Mouse (Mus musculus): ENCODE data around the gene Ifnb1. TPM values are rescaled to one million over a fixed set of nuclear protein-coding genes. Genes with fewer than 3 reads are reported as not detected.

The Ifnb1 gene
- total and polyA plus RNA-seq, 3 experiments = not detected

DNA sequence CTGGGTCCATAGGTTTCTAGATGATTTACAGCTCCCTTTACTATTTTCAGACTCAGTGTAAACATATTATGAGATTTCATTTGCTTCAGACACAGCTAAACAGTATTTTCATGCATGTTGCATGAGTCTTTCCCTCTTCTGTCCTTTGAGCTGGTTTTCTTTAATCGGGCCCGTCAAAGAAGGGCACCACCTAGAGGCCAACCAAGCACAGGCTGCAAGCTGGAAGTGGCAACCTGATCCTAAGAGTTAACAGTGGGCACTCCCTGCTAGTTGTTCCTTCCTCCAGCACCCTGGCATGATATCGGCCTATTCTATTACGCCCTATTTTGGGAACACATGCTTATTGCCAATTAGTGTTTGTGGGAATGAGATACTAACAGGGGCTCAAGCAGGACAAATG, 8.2 kb downstream of the Ifnb1 start:
- Histone ChIP-seq H3K36me3 (ENCODE audit: control insufficient read depth in 1 of 2, insufficient read depth in 2 of 2, low read length in 2 of 2) (peaks cover 0 to 13% of the 10 kb centered on the region in 2 experiments; a peak in 2 of 4 replicates), H3K9ac (ENCODE audit: control insufficient read depth, low read depth, low read length, poor library complexity, severe bottlenecking) (0 out of 2 replicates have a peak overlapping the region, but pooled peaks have one; percentile 8), H3K79me2 (ENCODE audit: control insufficient read depth, insufficient read depth, low read length, poor library complexity) (no peaks in the 10 kb centered on the region), H3K4me3 (ENCODE audit: control insufficient read depth in 1 of 2, insufficient read depth in 1 of 2, low read depth in 2 of 2, low read length in 2 of 2) (no peak overlapping the region), H3K9me3 (replicated peaks; ENCODE audit: insufficient read depth, low read length) (no peaks in the 10 kb centered on the region), H3K27me3 (ENCODE audit: control insufficient read depth in 1 of 2, insufficient read depth in 2 of 2, low read length in 2 of 2) (peaks cover 0 to 2% of the 10 kb centered on the region in 2 experiments; a peak in 2 of 4 replicates), H3K27ac (ENCODE audit: control insufficient read depth, low read depth, low read length) (no peak overlapping the region; the same call in 1 of the 2 replicates), H3K4me1 (ENCODE audit: control insufficient read depth in 1 of 2, insufficient read depth in 2 of 2, low read length in 2 of 2) (peaks cover 0 to 17% of the 10 kb centered on the region in 2 experiments; a peak in 2 of 4 replicates)
- peak; percentile 30; the same call in 1 of the 2 replicates for TF ChIP-seq SIN3A (IDR thresholded peaks at IDR 0.05; ENCODE audit: low read length)
- peak; percentile 34; the same call in 1 of the 2 replicates for TF ChIP-seq ZC3H11A (IDR thresholded peaks at IDR 0.05; ENCODE audit: low read depth, low read length)
- peak; percentile 58 for TF ChIP-seq RAD21 (IDR thresholded peaks at IDR 0.05; ENCODE audit: low read depth, low read length)
- peak; percentile 84 to 89 (median 86) for TF ChIP-seq CTCF (IDR thresholded peaks at IDR 0.05 in 2 of 3, conservative IDR thresholded peaks at IDR 0.05 in 1 of 3; ENCODE audit: control insufficient read depth in 1 of 3, insufficient read depth in 1 of 3, low read depth in 2 of 3, low read length in 3 of 3, poor library complexity in 1 of 3, severe bottlenecking in 1 of 3)
- TF ChIP-seq SMC3 (IDR thresholded peaks at IDR 0.05; ENCODE audit: low read depth, low read length) = peak; percentile 68
- no peak for TF ChIP-seq USF1 (IDR thresholded peaks at IDR 0.05; ENCODE audit: low read depth, low read length)
- TF ChIP-seq MAZ (IDR thresholded peaks at IDR 0.05; ENCODE audit: low read depth, low read length) = no peak
- peak; percentile 85 for DNase-seq (ENCODE audit: low read depth, low spot score)

DNA sequence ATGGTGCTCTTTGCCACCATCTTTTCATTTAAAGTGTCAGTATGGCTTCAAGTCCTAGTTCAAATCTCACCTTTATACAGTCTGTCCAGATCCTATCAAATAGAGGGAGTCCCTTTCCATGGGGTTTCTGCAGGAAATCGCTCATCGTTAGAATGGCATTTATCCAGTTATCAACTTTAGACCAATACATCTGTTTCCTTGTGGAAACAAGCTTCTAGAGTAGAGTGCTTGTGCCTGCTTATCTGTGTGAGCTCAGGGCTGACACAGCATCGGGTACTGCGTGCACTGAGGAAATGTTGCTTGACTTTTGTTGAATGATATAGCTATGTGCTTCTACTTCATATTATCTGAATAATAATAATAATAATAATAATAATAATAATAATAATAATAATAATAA, 8.8 kb downstream of the Ifnb1 start:
- Histone ChIP-seq H3K79me2 (ENCODE audit: control insufficient read depth, insufficient read depth, low read length, poor library complexity) (no peaks in the 10 kb centered on the region), H3K4me1 (ENCODE audit: control insufficient read depth in 1 of 2, insufficient read depth in 2 of 2, low read length in 2 of 2) (peaks cover 0 to 17% of the 10 kb centered on the region in 2 experiments; a peak in 2 of 4 replicates), H3K27me3 (ENCODE audit: control insufficient read depth in 1 of 2, insufficient read depth in 2 of 2, low read length in 2 of 2) (peaks cover 0 to 2% of the 10 kb centered on the region in 2 experiments; a peak in 1 of 4 replicates), H3K27ac (ENCODE audit: control insufficient read depth, low read depth, low read length) (no peak overlapping the region), H3K36me3 (ENCODE audit: control insufficient read depth in 1 of 2, insufficient read depth in 2 of 2, low read length in 2 of 2) (peaks cover 0 to 13% of the 10 kb centered on the region in 2 experiments; a peak in 2 of 4 replicates), H3K9ac (ENCODE audit: control insufficient read depth, low read depth, low read length, poor library complexity, severe bottlenecking) (no peak overlapping the region), H3K4me3 (ENCODE audit: control insufficient read depth in 1 of 2, insufficient read depth in 1 of 2, low read depth in 2 of 2, low read length in 2 of 2) (no peak overlapping the region), H3K9me3 (replicated peaks; ENCODE audit: insufficient read depth, low read length) (no peaks in the 10 kb centered on the region)
- TF ChIP-seq POLR2A (IDR thresholded peaks at IDR 0.05; ENCODE audit: control insufficient read depth in 1 of 2, insufficient read depth in 1 of 2, low read depth in 1 of 2, low read length in 2 of 2, poor library complexity in 1 of 2) (no peak), GATA1 (IDR thresholded peaks at IDR 0.05; ENCODE audit: low read depth, low read length) (peak; percentile 85), KAT2A (conservative IDR thresholded peaks at IDR 0.05; ENCODE audit: low read depth, low read length) (no peak), TCF12 (IDR thresholded peaks at IDR 0.05; ENCODE audit: low read depth, low read length) (peak; percentile 71), ETS1 (IDR thresholded peaks at IDR 0.05; ENCODE audit: low read depth, low read length) (peak; percentile 32; the same call in 1 of the 2 replicates), EP300 (IDR thresholded peaks at IDR 0.05; ENCODE audit: low read depth in 1 of 2, low read length in 2 of 2) (peak; percentile 73 to 77), TAL1 (IDR thresholded peaks at IDR 0.05; ENCODE audit: low read length) (peak; percentile 75)
- peak; percentile 65 for DNase-seq (ENCODE audit: low read depth, low spot score)

DNA sequence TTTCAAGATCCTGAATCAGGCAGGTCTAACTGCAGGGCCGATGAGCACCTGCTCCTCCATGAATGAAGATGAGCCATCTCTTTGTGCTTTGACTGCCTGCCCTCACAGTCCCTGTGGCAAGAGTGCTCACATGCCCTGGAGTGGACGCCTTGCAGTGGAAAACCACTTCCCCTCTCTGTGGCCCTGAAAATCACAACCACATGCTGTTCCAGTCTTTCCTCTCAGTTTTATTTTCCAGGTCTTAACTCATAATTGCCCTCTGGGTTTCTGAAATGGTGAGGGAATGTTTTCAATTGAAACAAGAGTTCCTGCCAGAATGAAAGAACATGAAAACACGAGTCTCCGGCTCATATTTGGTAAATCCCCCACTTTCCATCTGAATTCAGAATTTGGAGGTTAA, 18.8 kb downstream of the Ifnb1 start:
- no peak for DNase-seq (ENCODE audit: low read depth, low spot score)
- H3K79me2 ChIP-seq (ENCODE audit: control insufficient read depth, insufficient read depth, low read length, poor library complexity) = no peaks in the 10 kb centered on the region
- H3K27ac ChIP-seq (ENCODE audit: control insufficient read depth, low read depth, low read length) = no peak overlapping the region
- no peaks in the 10 kb centered on the region for H3K36me3 ChIP-seq (ENCODE audit: control insufficient read depth in 1 of 2, insufficient read depth in 2 of 2, low read length in 2 of 2)
- no peak overlapping the region for H3K9ac ChIP-seq (ENCODE audit: control insufficient read depth, low read depth, low read length, poor library complexity, severe bottlenecking)
- H3K27me3 ChIP-seq (ENCODE audit: control insufficient read depth in 1 of 2, insufficient read depth in 2 of 2, low read length in 2 of 2) = no peaks in the 10 kb centered on the region
- no peaks in the 10 kb centered on the region for H3K9me3 ChIP-seq (replicated peaks; ENCODE audit: insufficient read depth, low read length)
- no peak overlapping the region for H3K4me3 ChIP-seq (ENCODE audit: control insufficient read depth in 1 of 2, insufficient read depth in 1 of 2, low read depth in 2 of 2, low read length in 2 of 2)
- TF ChIP-seq CTCF (IDR thresholded peaks at IDR 0.05 in 2 of 3, conservative IDR thresholded peaks at IDR 0.05 in 1 of 3; ENCODE audit: control insufficient read depth in 1 of 3, insufficient read depth in 1 of 3, low read depth in 2 of 3, low read length in 3 of 3, poor library complexity in 1 of 3, severe bottlenecking in 1 of 3) (no peak), TAL1 (IDR thresholded peaks at IDR 0.05; ENCODE audit: low read length) (no peak), GABPA (IDR thresholded peaks at IDR 0.05; ENCODE audit: low read depth, low read length) (no peak), MXI1 (IDR thresholded peaks at IDR 0.05; ENCODE audit: low read depth, low read length) (no peak), UBTF (IDR thresholded peaks at IDR 0.05; ENCODE audit: borderline replicate concordance, insufficient read depth, low read depth, low read length) (no peak)
- H3K4me1 ChIP-seq (ENCODE audit: control insufficient read depth in 1 of 2, insufficient read depth in 2 of 2, low read length in 2 of 2) = no peaks in the 10 kb centered on the region

Measured in MEL (cell line).